Mouse (Mus musculus) liver, embryonic 13.5 days (tissue): ENCODE results near the gene Med15. TPM values are rescaled to one million over a fixed set of nuclear protein-coding genes. Genes with fewer than 3 reads are reported as not detected.
"Not testable (repeated sequence)": the region's sequence is repeated elsewhere in the genome, so short reads cannot be mapped to it uniquely, and the experiment has no call there.

ENCODE experiments used
- ATAC-seq: fragments of 200-750 bp; cut with Nextera tagmentation; 2 replicates; pipeline ENCODE4 v1.8.0; 2017; ENCODE audit warnings: low read depth, mild to moderate bottlenecking, moderate number of reproducible peaks, moderate library complexity
- DNase-seq: peaks from one replicate; pipeline ENCODE4 v3.0.0; 2022
- H3K27ac ChIP-seq: fragments of 300-500 bp; sonication (generic); 2 replicates; pipeline ENCODE4 v1.5.1; 2015; ENCODE audit warnings: moderate library complexity, mild to moderate bottlenecking, inconsistent platforms
- H3K27me3 ChIP-seq: fragments of 300-500 bp; sonication (generic); 2 replicates; pipeline ENCODE4 v1.6.1; 2015; ENCODE audit warnings: mild to moderate bottlenecking, inconsistent platforms
- H3K36me3 ChIP-seq: fragments of 300-500 bp; sonication (generic); 2 replicates; pipeline ENCODE4 v1.6.1; 2015; ENCODE audit warnings: mild to moderate bottlenecking, inconsistent platforms
- H3K4me1 ChIP-seq: fragments of 300-500 bp; sonication (generic); replicated peaks from 2 replicates; pipeline ENCODE4 v1.6.1; 2015; ENCODE audit warnings: inconsistent platforms
- H3K4me2 ChIP-seq: fragments of 300-500 bp; sonication (generic); 2 replicates; pipeline ENCODE4 v1.6.1; 2015; ENCODE audit warnings: inconsistent platforms, mild to moderate bottlenecking, moderate library complexity
- H3K4me3 ChIP-seq: fragments of 300-500 bp; sonication (generic); replicated peaks from 2 replicates; pipeline ENCODE4 v1.5.1; 2015; ENCODE audit warnings: mild to moderate bottlenecking, inconsistent platforms
- H3K9ac ChIP-seq: fragments of 300-500 bp; sonication (generic); 2 replicates; pipeline ENCODE4 v1.6.1; 2015; ENCODE audit warnings: mild to moderate bottlenecking, inconsistent platforms
- H3K9me3 ChIP-seq: fragments of 300-500 bp; sonication (generic); replicated peaks from 2 replicates; pipeline ENCODE4 v1.6.1; 2016; ENCODE audit warnings: inconsistent platforms
- WGBS: fragments of 180-500 bp; shearing (Covaris S2); methylation state at CpG from one replicate; pipeline ENCODE4 v1.1.7; 2015; ENCODE audit not compliant: insufficient replicate concordance; 5-methylcytosine and 5-hydroxymethylcytosine counted together
- polyA plus RNA-seq: library from polyadenylated mRNA; unstranded; fragments of >200 nt; fragmentation: Nextera tagmentation; extraction: Ambion mirVana; gene quantifications from 2 replicates; pipeline ENCODE4 v1.2.1, GENCODE M21; 2015

The Med15 gene
- polyA plus RNA-seq, 1 experiment from 2014 or later: 15.8 TPM

- 50% methylated on average over 2 of the region's 2 CpGs for WGBS
- Histone ChIP-seq H3K4me2 (peak overlapping the region; percentile 49; the same call in 1 of the 2 replicates), H3K9ac (peak overlapping the region; percentile 66; the same call in 1 of the 2 replicates), H3K36me3 (peaks cover 92% of the 10 kb centered on the region), H3K9me3 (no peaks in the 10 kb centered on the region), H3K4me1 (peaks cover 60% of the 10 kb centered on the region), H3K4me3 (no peak overlapping the region), H3K27me3 (no peaks in the 10 kb centered on the region), H3K27ac (peak overlapping the region; percentile 99)
- DNase-seq: no peak
- ATAC-seq: peak; percentile 14; the same call in 1 of the 2 replicates
These were observed 95.8 kb downstream of the Med15 start for GRCm38 (mm10) chr16:17636904-17637303.

GRCm38 (mm10) chr16:17633481-17634181 is 99.1 kb downstream of the Med15 start:
- Histone ChIP-seq H3K9me3 (no peaks in the 10 kb centered on the region), H3K36me3 (peaks cover 92% of the 10 kb centered on the region), H3K27me3 (no peaks in the 10 kb centered on the region), H3K4me3 (no peak overlapping the region), H3K27ac (no peak overlapping the region; the same call in 1 of the 2 replicates), H3K4me1 (peaks cover 45% of the 10 kb centered on the region), H3K4me2 (no peak overlapping the region), H3K9ac (0 out of 2 replicates have a peak overlapping the region, but pooled peaks have one; percentile 17)
- ATAC-seq (no peak), DNase-seq (no peak)
- 62% methylated on average over 8 of the region's 8 CpGs for WGBS

DNA sequence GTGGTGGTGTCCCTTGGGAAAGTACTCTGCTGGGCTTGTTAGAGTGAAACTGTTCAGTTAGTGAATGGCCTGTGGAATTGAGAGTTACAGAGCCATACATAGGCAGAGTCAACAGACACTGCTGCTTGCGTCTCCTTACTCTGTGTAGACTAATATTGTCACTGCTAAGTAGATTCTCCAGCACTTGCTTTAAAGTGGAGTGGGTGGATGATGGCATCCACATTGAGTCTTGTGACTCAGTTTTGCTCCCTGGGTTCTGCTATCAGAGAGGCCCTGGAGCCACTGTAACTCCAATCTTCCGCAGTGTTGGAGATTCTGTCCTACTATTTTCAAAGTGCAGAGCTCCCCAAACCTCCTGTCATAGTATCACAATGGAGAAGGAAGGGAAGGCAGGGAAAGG is 100.1 kb downstream of the Med15 start:
- Histone ChIP-seq H3K27me3 (no peaks in the 10 kb centered on the region), H3K4me1 (peaks cover 35% of the 10 kb centered on the region), H3K4me2 (no peak overlapping the region), H3K36me3 (peaks cover 92% of the 10 kb centered on the region), H3K27ac (no peak overlapping the region), H3K4me3 (no peak overlapping the region), H3K9ac (no peak overlapping the region), H3K9me3 (no peaks in the 10 kb centered on the region)
- WGBS: 98% methylated on average over 2 of the region's 2 CpGs
- ATAC-seq (no peak), DNase-seq (no peak)

DNA sequence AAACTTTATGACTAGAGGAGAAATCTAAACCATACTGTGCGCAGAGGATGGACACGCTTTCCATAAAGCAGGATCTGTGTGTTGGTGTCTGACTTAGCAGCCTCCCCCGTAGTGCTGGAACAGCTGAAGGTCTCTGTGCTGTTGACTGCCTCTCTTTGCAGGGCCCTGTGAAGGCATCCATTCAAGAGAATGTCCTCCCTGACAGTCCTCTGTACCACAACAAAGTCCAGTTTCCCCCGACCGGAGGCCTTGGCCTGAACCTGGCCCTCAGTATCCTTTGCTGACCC is 106.5 kb downstream of the Med15 start:
- H3K9ac ChIP-seq: no peak overlapping the region
- 88% methylated on average over 5 of the region's 5 CpGs for WGBS
- no peaks in the 10 kb centered on the region for H3K9me3 ChIP-seq
- no peak for ATAC-seq
- peaks cover 5% of the 10 kb centered on the region for H3K4me1 ChIP-seq
- no peak overlapping the region for H3K4me3 ChIP-seq
- H3K27me3 ChIP-seq: no peaks in the 10 kb centered on the region
- no peak for DNase-seq
- no peak overlapping the region for H3K4me2 ChIP-seq
- peaks cover 96% of the 10 kb centered on the region for H3K36me3 ChIP-seq
- no peak overlapping the region for H3K27ac ChIP-seq

GRCm38 (mm10) chr16:17625488-17626268 is 107.0 kb downstream of the Med15 start:
- H3K27ac ChIP-seq: no peak overlapping the region
- 74% methylated on average over 8 of the region's 8 CpGs for WGBS
- H3K9me3 ChIP-seq: no peaks in the 10 kb centered on the region
- H3K36me3 ChIP-seq: peaks cover 94% of the 10 kb centered on the region
- peaks cover 9% of the 10 kb centered on the region for H3K4me1 ChIP-seq
- ATAC-seq (no peak), DNase-seq (no peak)
- no peak overlapping the region for H3K4me2 ChIP-seq
- H3K4me3 ChIP-seq: no peak overlapping the region
- H3K9ac ChIP-seq: no peak overlapping the region
- no peaks in the 10 kb centered on the region for H3K27me3 ChIP-seq

DNA sequence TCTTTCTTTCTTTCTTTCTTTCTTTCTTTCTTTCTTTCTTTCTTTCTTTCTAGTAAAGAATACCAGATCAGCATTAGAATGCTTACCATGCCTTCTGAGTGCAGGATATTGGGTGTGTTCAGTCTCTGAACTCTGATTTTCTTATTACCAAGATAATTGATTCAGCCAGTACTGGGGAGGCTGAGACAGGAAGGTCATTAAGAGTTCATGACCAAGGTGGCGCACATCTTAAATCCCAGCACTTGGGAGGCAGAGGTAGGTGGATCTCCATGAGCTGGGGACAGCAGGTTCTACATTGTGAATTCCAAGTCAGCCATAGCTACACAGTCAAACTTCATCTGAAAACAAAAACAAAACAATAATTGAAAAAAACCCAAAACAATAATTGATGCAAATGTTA is 110.8 kb downstream of the Med15 start:
- WGBS: 88% methylated on average over 1 of the region's 1 CpGs
- H3K27me3 ChIP-seq: no peaks in the 10 kb centered on the region
- ATAC-seq (no peak), DNase-seq (no peak)
- peaks cover 56% of the 10 kb centered on the region for H3K36me3 ChIP-seq
- peaks cover 31% of the 10 kb centered on the region for H3K4me1 ChIP-seq
- H3K4me2 ChIP-seq: no peak overlapping the region
- H3K4me3 ChIP-seq: no peak overlapping the region
- no peak overlapping the region for H3K27ac ChIP-seq
- no peaks in the 10 kb centered on the region for H3K9me3 ChIP-seq
- H3K9ac ChIP-seq: no peak overlapping the region

- Histone ChIP-seq H3K4me3 (peak within 1 kb of the TSS; percentile 91), H3K4me1 (peaks cover 31% of the 10 kb centered on the region), H3K4me2 (peak within 1 kb of the TSS; percentile 89), H3K27me3 (no peaks in the 10 kb centered on the region), H3K9ac (peak within 1 kb of the TSS; percentile 90), H3K27ac (peak within 1 kb of the TSS; percentile 69), H3K9me3 (no peaks in the 10 kb centered on the region), H3K36me3 (peaks cover 32% of the 10 kb centered on the region)
- ATAC-seq (peak; percentile 80), DNase-seq (peak; percentile 86)
- 1% methylated on average over 60 of the region's 60 CpGs for WGBS
These were observed 113.2 kb downstream of the Med15 start, which contains the start of gene Smpd4 for GRCm38 (mm10) chr16:17619198-17620105. Smpd4 (plus strand) TSS chr16:17619354.

- Histone ChIP-seq H3K4me1 (peaks cover 31% of the 10 kb centered on the region), H3K27ac (no peak overlapping the region), H3K36me3 (peaks cover 20% of the 10 kb centered on the region), H3K9me3 (no peaks in the 10 kb centered on the region), H3K4me3 (no peak overlapping the region), H3K4me2 (peak overlapping the region; percentile 42), H3K9ac (no peak overlapping the region), H3K27me3 (no peaks in the 10 kb centered on the region)
- peak; percentile 64 for DNase-seq
- 19% methylated on average over 13 of the region's 13 CpGs for WGBS
- peak; percentile 58 for ATAC-seq
These were observed 114.6 kb downstream of the Med15 start for GRCm38 (mm10) chr16:17617922-17618565.

DNA sequence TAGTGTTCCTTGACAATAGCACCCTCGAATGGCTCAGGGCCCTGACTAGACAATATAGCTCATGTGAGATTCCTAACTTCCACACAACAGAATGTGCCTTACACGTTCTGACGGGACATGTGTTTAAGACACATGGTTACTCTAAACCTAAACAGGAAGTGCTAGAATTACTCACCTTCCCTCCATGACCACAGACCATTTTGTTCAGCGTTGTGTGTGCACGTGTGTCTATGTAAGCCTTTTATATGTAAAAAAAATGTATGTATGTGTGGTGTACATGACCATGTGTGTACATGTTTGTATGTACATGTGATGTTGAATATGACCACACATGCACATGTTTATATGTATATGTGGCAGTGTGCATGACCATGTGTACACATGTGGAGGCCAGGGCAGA is 116.5 kb downstream of the Med15 start:
- no peak overlapping the region for H3K9ac ChIP-seq
- 47% methylated on average over 5 of the region's 5 CpGs for WGBS
- DNase-seq (no peak), ATAC-seq (no peak)
- H3K4me2 ChIP-seq: no peak overlapping the region
- peaks cover 27% of the 10 kb centered on the region for H3K4me1 ChIP-seq
- H3K9me3 ChIP-seq: no peaks in the 10 kb centered on the region
- no peaks in the 10 kb centered on the region for H3K27me3 ChIP-seq
- H3K4me3 ChIP-seq: no peak overlapping the region
- H3K36me3 ChIP-seq: peaks cover 2% of the 10 kb centered on the region; the same call in 1 of the 2 replicates
- H3K27ac ChIP-seq: no peak overlapping the region

GRCm38 (mm10) chr16:17614740-17615139 is 118.0 kb downstream of the Med15 start:
- H3K4me1 ChIP-seq: peaks cover 12% of the 10 kb centered on the region
- 72% methylated on average over 6 of the region's 6 CpGs for WGBS

More at GRCm38 (mm10) chr16:17614740-17615139, 118.0 kb downstream of the Med15 start:
- not testable (repeated sequence) for H3K9ac ChIP-seq, H3K9me3 ChIP-seq, ATAC-seq, H3K36me3 ChIP-seq, H3K4me3 ChIP-seq, DNase-seq, H3K4me2 ChIP-seq, H3K27ac ChIP-seq, H3K27me3 ChIP-seq
